Mouse (Mus musculus): Measurements from ENCODE around the gene Plxnb2.

GRCm38 (mm10) chr15:89123595-89123994, 57.0 kb downstream of the Plxnb2 start:
- TF ChIP-seq CHD2 (IDR thresholded peaks at IDR 0.05; ENCODE audit: low read depth, low read length) = no peak
- TF ChIP-seq HCFC1 (IDR thresholded peaks at IDR 0.05; ENCODE audit: borderline replicate concordance, insufficient read depth, low read length) = no peak
- no peak for TF ChIP-seq MAFK (IDR thresholded peaks at IDR 0.05; ENCODE audit: insufficient read depth, low read depth, low read length)

All from ES-E14 (cell line).